Mouse (Mus musculus) erythroblast, embryonic 14.5 days (primary cell): ENCODE measurements around the gene Fars2.

ENCODE experiments used
- GATA1 ChIP-seq: IDR thresholded peaks from 2 replicates; pipeline ENCODE4 v1.6.1; 2012; ENCODE audit warnings: low read length, inconsistent platforms, mixed read lengths
- TAL1 ChIP-seq: IDR thresholded peaks from 3 replicates; pipeline ENCODE4 v1.6.1; 2012; ENCODE audit warnings: low read length, inconsistent platforms, mixed read lengths

GRCm38 (mm10) chr13:36302770-36303169 lies 185.6 kb downstream of the Fars2 start:
- TF ChIP-seq GATA1 (no peak), TAL1 (no peak)
